Mouse (Mus musculus) stomach, postnatal 0 days (tissue): Measurements from ENCODE around the gene Hsd17b14. TPM values are rescaled to one million over a fixed set of nuclear protein-coding genes. Genes with fewer than 3 reads are reported as not detected.
A peak's percentile ranks its signal among the peaks of the same experiment; 100 is the strongest.
"Not testable (repeated sequence)": the region's sequence is repeated elsewhere in the genome, so short reads cannot be mapped to it uniquely, and the experiment has no call there.

ENCODE experiments used
- ATAC-seq: fragments of 200-750 bp; cut with Nextera tagmentation; 2 replicates; pipeline ENCODE4 v1.8.0; 2017; ENCODE audit not compliant: low FRiP score, low TSS enrichment
- DNase-seq: peaks from one replicate; pipeline ENCODE4 v3.0.0-alpha.2; 2016; ENCODE audit warnings: low spot score
- H3K27ac ChIP-seq: fragments of 300-500 bp; sonication (generic); replicated peaks from 2 replicates; pipeline ENCODE4 v1.5.1; 2014; ENCODE audit warnings: mild to moderate bottlenecking, control low read depth
- H3K27me3 ChIP-seq: fragments of 300-500 bp; sonication (generic); 2 replicates; pipeline ENCODE4 v1.6.1; 2014; ENCODE audit warnings: low read length; ENCODE audit not compliant: control insufficient read depth, insufficient read depth
- H3K36me3 ChIP-seq: fragments of 300-500 bp; sonication (generic); 2 replicates; pipeline ENCODE4 v1.6.1; 2014; ENCODE audit warnings: low read length, mixed read lengths; ENCODE audit not compliant: control insufficient read depth, insufficient read depth
- H3K4me1 ChIP-seq: fragments of 300-500 bp; sonication (generic); replicated peaks from 2 replicates; pipeline ENCODE4 v1.6.1; 2014; ENCODE audit warnings: antibody characterized with exemption; ENCODE audit not compliant: control insufficient read depth, insufficient read depth
- H3K4me2 ChIP-seq: fragments of 300-500 bp; sonication (generic); replicated peaks from 2 replicates; pipeline ENCODE4 v1.6.1; 2014; ENCODE audit warnings: low read depth, mild to moderate bottlenecking, control low read depth, moderate library complexity
- H3K4me3 ChIP-seq: fragments of 300-500 bp; sonication (generic); 2 replicates; pipeline ENCODE4 v1.5.1; 2014; ENCODE audit warnings: low read depth, low read length, control low read depth
- H3K9ac ChIP-seq: fragments of 300-500 bp; sonication (generic); 2 replicates; pipeline ENCODE4 v1.6.1; 2014; ENCODE audit warnings: mild to moderate bottlenecking, low read length, control low read depth, mixed read lengths
- H3K9me3 ChIP-seq: fragments of 300-500 bp; sonication (generic); 2 replicates; pipeline ENCODE4 v1.6.1; 2016; ENCODE audit warnings: low read length; ENCODE audit not compliant: control insufficient read depth
- CTCF ChIP-seq: IDR thresholded peaks from 2 replicates; pipeline ENCODE4 v1.5.1; 2016; ENCODE audit warnings: antibody characterized with exemption, low read depth, mild to moderate bottlenecking, moderate library complexity
- EP300 ChIP-seq: optimal IDR thresholded peaks from 2 replicates; pipeline ENCODE3; 2016; ENCODE audit warnings: antibody characterized with exemption
- WGBS: fragments of 180-500 bp; shearing (Covaris S2); extraction: QIAGEN DNeasy Blood & Tissue Kit; methylation state at CpG from one replicate; pipeline ENCODE4 v1.1.7; 2014; 5-methylcytosine and 5-hydroxymethylcytosine counted together
- polyA plus RNA-seq: library from polyadenylated mRNA; unstranded; fragments of >200 nt; fragmentation: Nextera tagmentation; extraction: Ambion mirVana; gene quantifications from 2 replicates; pipeline ENCODE4 v1.2.1, GENCODE M21; 2015

Gene Hsd17b14
- polyA plus RNA-seq, 1 experiment from 2014 or later = 16.6 TPM

GRCm38 (mm10) chr7:45525809-45526473, 28.8 kb upstream of the Hsd17b14 start, which contains the start of the genes Ppp1r15a and Plekha4:
TSS of gene Ppp1r15a (minus strand) at chr7:45526268.
TSS of gene Plekha4 (plus strand) at chr7:45526330.
- Histone ChIP-seq H3K27ac (peak within 1 kb of the TSS; percentile 97), H3K4me1 (0 out of 2 replicates have a peak, but pooled peaks cover 6% of the 10 kb centered on the region), H3K9me3 (no peaks in the 10 kb centered on the region), H3K4me2 (peak within 1 kb of the TSS; percentile 88), H3K27me3 (no peaks in the 10 kb centered on the region), H3K9ac (peak within 1 kb of the TSS; percentile 93), H3K4me3 (peak within 1 kb of the TSS; percentile 76), H3K36me3 (peaks cover 4% of the 10 kb centered on the region; the same call in 1 of the 2 replicates)
- WGBS = under 1% methylated on average over 54 of the region's 54 CpGs
- peak; percentile 93 for ATAC-seq
- TF ChIP-seq EP300 = peak; percentile 76
- TF ChIP-seq CTCF = no peak
- DNase-seq = peak; percentile 97

GRCm38 (mm10) chr7:45526474-45527120, 28.1 kb upstream of the Hsd17b14 start:
- WGBS = 24% methylated on average over 7 of the region's 7 CpGs
- H3K9ac ChIP-seq = peak overlapping the region; percentile 93
- ATAC-seq (no peak), DNase-seq (no peak)
- H3K27me3 ChIP-seq = no peaks in the 10 kb centered on the region
- peak; percentile 59 for TF ChIP-seq CTCF
- peak; percentile 68 for TF ChIP-seq EP300
- peak overlapping the region; percentile 76 for H3K4me3 ChIP-seq
- 0 out of 2 replicates have a peak, but pooled peaks cover 6% of the 10 kb centered on the region for H3K4me1 ChIP-seq
- peaks cover 4% of the 10 kb centered on the region; the same call in 1 of the 2 replicates for H3K36me3 ChIP-seq
- H3K9me3 ChIP-seq = no peaks in the 10 kb centered on the region
- peak overlapping the region; percentile 97 for H3K27ac ChIP-seq
- peak overlapping the region; percentile 47 for H3K4me2 ChIP-seq

- H3K9ac ChIP-seq, DNase-seq, H3K9me3 ChIP-seq, H3K4me3 ChIP-seq, H3K4me1 ChIP-seq, H3K27me3 ChIP-seq, ATAC-seq, H3K36me3 ChIP-seq, H3K27ac ChIP-seq: not testable (repeated sequence)
- H3K4me2 ChIP-seq = peak overlapping the region; percentile 47; the same call in 1 of the 2 replicates
- WGBS = 93% methylated on average over 6 of the region's 6 CpGs
Measured at GRCm38 (mm10) chr7:45527169-45527568, 27.5 kb upstream of the Hsd17b14 start.

- DNase-seq = no peak
- Histone ChIP-seq H3K27ac (peak overlapping the region; percentile 24; the same call in 1 of the 2 replicates), H3K4me1 (0 out of 2 replicates have a peak, but pooled peaks cover 4% of the 10 kb centered on the region), H3K27me3 (no peaks in the 10 kb centered on the region), H3K9me3 (no peaks in the 10 kb centered on the region), H3K4me2 (peak overlapping the region; percentile 2; the same call in 1 of the 2 replicates), H3K36me3 (no peaks in the 10 kb centered on the region), H3K4me3 (no peak overlapping the region), H3K9ac (no peak overlapping the region)
- WGBS = 23% methylated on average over 6 of the region's 6 CpGs
- TF ChIP-seq CTCF (no peak), EP300 (no peak)
- ATAC-seq = no peak
Measured at GRCm38 (mm10) chr7:45529461-45529860, 25.2 kb upstream of the Hsd17b14 start.

GRCm38 (mm10) chr7:45530643-45531042, 24.1 kb upstream of the Hsd17b14 start:
- H3K4me2 ChIP-seq = 0 out of 2 replicates have a peak overlapping the region, but pooled peaks have one; percentile 20
- no peaks in the 10 kb centered on the region for H3K4me1 ChIP-seq
- WGBS = 31% methylated on average over 2 of the region's 2 CpGs
- no peak for DNase-seq
- ATAC-seq = no peak
- H3K27me3 ChIP-seq = no peaks in the 10 kb centered on the region
- H3K4me3 ChIP-seq = 0 out of 2 replicates have a peak overlapping the region, but pooled peaks have one; percentile 2
- H3K9me3 ChIP-seq = no peaks in the 10 kb centered on the region
- TF ChIP-seq EP300 = no peak
- no peak for TF ChIP-seq CTCF
- no peaks in the 10 kb centered on the region for H3K36me3 ChIP-seq
- no peak overlapping the region for H3K9ac ChIP-seq
- peak overlapping the region; percentile 67; the same call in 1 of the 2 replicates for H3K27ac ChIP-seq
